Mouse (Mus musculus): ENCODE measurements around the gene Uso1.

Uso1 gene

GRCm38 (mm10) chr5:92234939-92235557 lies 97.3 kb downstream of the Uso1 start:
- in situ Hi-C loops (cut with MboI, MseI), result no loop called here

- in situ Hi-C loops (cut with MboI, MseI), result no loop called here
Measured at GRCm38 (mm10) chr5:92239333-92240232, 101.8 kb downstream of the Uso1 start.

- in situ Hi-C loops (cut with MboI, MseI), result no loop called here
Measured at GRCm38 (mm10) chr5:92240769-92241168, 103.0 kb downstream of the Uso1 start.

- in situ Hi-C loops (cut with MboI, MseI), result no loop called here
Measured at GRCm38 (mm10) chr5:92244900-92245299, 107.2 kb downstream of the Uso1 start.

GRCm38 (mm10) chr5:92245483-92245882 lies 107.7 kb downstream of the Uso1 start:
- in situ Hi-C loops (cut with MboI, MseI), result no loop called here

- in situ Hi-C loops (cut with MboI, MseI), result no loop called here
Measured at GRCm38 (mm10) chr5:92248614-92249013, 110.9 kb downstream of the Uso1 start.

- in situ Hi-C loops (cut with MboI, MseI), result no loop called here
Measured at GRCm38 (mm10) chr5:92252031-92252430, 114.3 kb downstream of the Uso1 start.

Measured in T-helper 1 cell (primary cell).